Mouse (Mus musculus) embryonic fibroblast, embryonic 13.5 days (primary cell): ENCODE data around the gene Prox2. TPM values are rescaled to one million over a fixed set of nuclear protein-coding genes. Genes with fewer than 3 reads are reported as not detected.
A peak's percentile ranks its signal among the peaks of the same experiment; 100 is the strongest.

Experiments
- H3K27ac ChIP-seq: 2 replicates; pipeline ENCODE4 v1.5.1; 2012; ENCODE audit warnings: low read length, control low read depth, inconsistent platforms; ENCODE audit not compliant: insufficient read depth
- H3K4me1 ChIP-seq: 2 replicates; pipeline ENCODE4 v1.6.1; 2011; ENCODE audit warnings: low read length; ENCODE audit not compliant: control insufficient read depth, insufficient read depth
- H3K4me3 ChIP-seq: 2 replicates; pipeline ENCODE4 v1.5.1; 2011; ENCODE audit warnings: mild to moderate bottlenecking, control low read depth, low read length; ENCODE audit not compliant: insufficient read depth
- CTCF ChIP-seq: IDR thresholded peaks from 2 replicates; pipeline ENCODE4 v1.5.1; 2011; ENCODE audit warnings: mild to moderate bottlenecking, control low read depth, low read length, moderate library complexity, borderline replicate concordance; ENCODE audit not compliant: insufficient read depth
- POLR2A ChIP-seq: IDR thresholded peaks from 2 replicates; pipeline ENCODE4 v1.6.1; 2011; ENCODE audit warnings: low read depth, mild to moderate bottlenecking, control low read depth, low read length, moderate library complexity
- polyA plus RNA-seq: library from polyadenylated mRNA; stranded (reverse); fragments of >200 nt; gene quantifications from 2 replicates; pipeline ENCODE4 v1.2.4, GENCODE M21; 2011; ENCODE audit warnings: low read depth; ENCODE audit not compliant: missing spikeins, insufficient read length

Prox2 gene
- polyA plus RNA-seq, result 1.2 and 1.5 TPM in 2 replicates

- peaks cover 11% of the 10 kb centered on the region for H3K4me1 ChIP-seq
- peak within 1 kb of the TSS; percentile 83 for H3K4me3 ChIP-seq
- TF ChIP-seq POLR2A (peak; percentile 88), CTCF (no peak)
- H3K27ac ChIP-seq, result peak within 1 kb of the TSS; percentile 53
Observed at GRCm38 (mm10) chr12:85110698-85111592, at the start of gene Prox2, which contains the start of gene Dlst. Prox2 (minus strand) TSS chr12:85110759. Dlst (plus strand) TSS chr12:85110833.

GRCm38 (mm10) chr12:85159592-85159991 is 49.0 kb upstream of the Prox2 start:
- Histone ChIP-seq H3K4me3 (no peak overlapping the region), H3K27ac (no peak overlapping the region), H3K4me1 (peaks cover 8% of the 10 kb centered on the region; the same call in 1 of the 2 replicates)
- TF ChIP-seq POLR2A (no peak), CTCF (no peak)

- TF ChIP-seq POLR2A (no peak), CTCF (no peak)
- Histone ChIP-seq H3K4me1 (peaks cover 8% of the 10 kb centered on the region; the same call in 1 of the 2 replicates), H3K27ac (no peak overlapping the region), H3K4me3 (no peak overlapping the region)
Observed at GRCm38 (mm10) chr12:85158801-85159200, 48.2 kb upstream of the Prox2 start.

- Histone ChIP-seq H3K27ac (no peak overlapping the region), H3K4me3 (no peak overlapping the region), H3K4me1 (peaks cover 8% of the 10 kb centered on the region; the same call in 1 of the 2 replicates)
- TF ChIP-seq CTCF, result no peak
- no peak for TF ChIP-seq POLR2A
Observed at GRCm38 (mm10) chr12:85157797-85158460, 47.4 kb upstream of the Prox2 start.

- Histone ChIP-seq H3K27ac (no peak overlapping the region), H3K4me3 (no peak overlapping the region), H3K4me1 (peaks cover 8% of the 10 kb centered on the region; the same call in 1 of the 2 replicates)
- no peak for TF ChIP-seq CTCF
Observed at GRCm38 (mm10) chr12:85156324-85156723, 45.8 kb upstream of the Prox2 start.

- Histone ChIP-seq H3K27ac (no peak overlapping the region), H3K4me1 (peaks cover 8% of the 10 kb centered on the region; the same call in 1 of the 2 replicates), H3K4me3 (no peak overlapping the region)
- TF ChIP-seq POLR2A, result no peak
- no peak for TF ChIP-seq CTCF
Observed at GRCm38 (mm10) chr12:85153011-85153410, 42.5 kb upstream of the Prox2 start.

- Histone ChIP-seq H3K27ac (no peak within 1 kb of the TSS), H3K4me3 (no peak within 1 kb of the TSS), H3K4me1 (peaks cover 3% of the 10 kb centered on the region; the same call in 1 of the 2 replicates)
- TF ChIP-seq CTCF (no peak), POLR2A (no peak)
Observed at GRCm38 (mm10) chr12:85151002-85151774, 40.6 kb upstream of the Prox2 start, which contains the start of gene Rps6kl1. Rps6kl1 (minus strand) TSS chr12:85151264.

GRCm38 (mm10) chr12:85150321-85151001 is 39.9 kb upstream of the Prox2 start:
- no peak overlapping the region for H3K4me3 ChIP-seq
- no peaks in the 10 kb centered on the region for H3K4me1 ChIP-seq
- H3K27ac ChIP-seq, result no peak overlapping the region
- TF ChIP-seq CTCF, result no peak
- no peak for TF ChIP-seq POLR2A

- Histone ChIP-seq H3K27ac (no peak overlapping the region), H3K4me3 (no peak overlapping the region), H3K4me1 (no peaks in the 10 kb centered on the region)
- no peak for TF ChIP-seq POLR2A
- no peak for TF ChIP-seq CTCF
Observed at GRCm38 (mm10) chr12:85146881-85147280, 36.3 kb upstream of the Prox2 start.
